Mouse (Mus musculus) A20 (cell line): ENCODE data around the gene Rims1.
A peak's percentile ranks its signal among the peaks of the same experiment; 100 is the strongest.

Experiments
- DNase-seq: peaks from one replicate; pipeline ENCODE4 v3.0.0-alpha.2; 2011; ENCODE audit warnings: low read depth, low spot score

Gene Rims1

GRCm38 (mm10) chr1:22377062-22377461 is 428.7 kb downstream of the Rims1 start:
- DNase-seq: no peak

GRCm38 (mm10) chr1:22356209-22356608 is 449.6 kb downstream of the Rims1 start:
- no peak for DNase-seq

DNA sequence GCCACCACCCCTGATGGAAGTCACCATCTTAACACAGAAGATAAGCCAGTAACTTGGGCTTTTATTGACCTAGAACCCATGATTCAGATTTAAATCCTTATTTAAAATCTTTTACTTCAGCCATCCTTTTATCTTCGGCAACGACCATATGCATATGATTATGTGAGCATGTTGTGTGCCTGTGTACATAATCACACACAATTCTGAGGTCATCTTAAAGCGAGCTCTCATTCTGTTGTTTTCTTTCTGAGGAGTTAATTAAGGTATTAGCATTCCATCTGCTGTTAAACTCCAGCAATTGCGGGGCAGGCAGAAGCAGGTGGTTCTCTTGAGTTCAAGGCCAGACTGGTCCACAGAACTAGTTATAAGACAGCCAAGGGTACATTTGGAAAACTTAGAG is 452.1 kb downstream of the Rims1 start:
- DNase-seq: no peak

DNA sequence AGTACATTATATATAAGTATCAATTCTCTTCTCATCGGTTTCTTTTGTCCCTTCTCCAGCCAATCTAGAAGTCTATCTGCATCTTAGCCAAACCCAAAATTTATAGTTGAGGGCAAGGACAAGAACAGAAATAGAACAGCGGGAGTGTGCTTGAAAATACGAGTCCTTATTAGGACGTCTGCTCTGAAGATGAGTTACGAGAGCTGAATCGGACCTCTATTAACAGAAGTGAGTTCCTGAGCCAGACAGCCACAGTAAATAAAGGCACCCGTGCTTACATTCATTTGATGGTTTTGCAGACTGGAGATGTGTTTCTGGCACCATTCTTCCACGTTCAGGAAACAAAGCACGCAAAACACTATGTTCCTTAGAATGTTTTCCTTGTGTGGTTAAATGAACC is 466.9 kb downstream of the Rims1 start:
- no peak for DNase-seq

GRCm38 (mm10) chr1:22320941-22321676 is 484.7 kb downstream of the Rims1 start:
- no peak for DNase-seq

GRCm38 (mm10) chr1:22315537-22315936 is 490.3 kb downstream of the Rims1 start:
- no peak for DNase-seq

- DNase-seq: no peak
Measured at GRCm38 (mm10) chr1:22311471-22311870, 494.3 kb downstream of the Rims1 start.

GRCm38 (mm10) chr1:22306519-22306918 is 499.3 kb downstream of the Rims1 start:
- no peak for DNase-seq

GRCm38 (mm10) chr1:22305932-22306331 is 499.9 kb downstream of the Rims1 start:
- no peak for DNase-seq

GRCm38 (mm10) chr1:22293953-22294352 is 511.8 kb downstream of the Rims1 start:
- DNase-seq: no peak

DNA sequence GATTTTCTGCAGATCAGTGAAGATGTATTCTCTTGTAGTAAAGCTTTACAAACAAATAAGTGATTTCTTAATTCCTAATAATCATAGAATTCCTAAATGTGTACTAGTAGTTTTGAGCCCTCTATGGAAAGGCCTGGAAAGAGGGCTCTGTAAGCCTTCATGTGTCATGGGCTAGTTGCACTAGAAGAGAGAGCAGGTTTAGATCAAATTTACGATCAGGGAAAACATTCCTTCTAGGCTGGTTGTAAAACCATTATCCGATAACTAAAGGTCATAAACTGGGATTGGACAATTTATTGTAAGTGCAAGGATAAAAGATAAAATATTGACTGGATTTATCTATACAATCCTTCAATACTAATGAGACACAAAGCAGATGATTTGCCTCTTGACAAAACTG is 512.5 kb downstream of the Rims1 start:
- DNase-seq: no peak

DNA sequence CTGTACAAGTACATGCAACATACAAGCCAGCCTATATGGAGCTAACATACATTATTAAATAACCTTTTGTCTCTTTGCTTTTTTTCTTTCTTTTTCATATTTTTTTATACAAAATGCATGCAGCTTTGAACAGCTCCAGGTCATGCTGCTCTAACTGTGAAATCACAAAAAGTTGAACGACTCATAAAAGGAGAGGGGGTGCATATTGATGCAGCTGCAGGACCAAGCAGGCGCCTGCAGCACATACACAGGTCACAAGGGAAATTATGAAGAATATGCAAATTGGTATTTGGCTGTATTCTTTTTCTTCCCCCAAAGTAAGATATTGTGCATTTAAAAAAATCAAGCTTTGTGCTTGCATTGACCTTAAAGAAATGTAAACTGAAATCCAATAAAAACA is 519.0 kb downstream of the Rims1 start:
- no peak for DNase-seq

- peak; percentile 2 for DNase-seq
Measured at GRCm38 (mm10) chr1:22279954-22280353, 525.8 kb downstream of the Rims1 start.

- DNase-seq: no peak
Measured at GRCm38 (mm10) chr1:22274081-22274480, 531.7 kb downstream of the Rims1 start.

DNA sequence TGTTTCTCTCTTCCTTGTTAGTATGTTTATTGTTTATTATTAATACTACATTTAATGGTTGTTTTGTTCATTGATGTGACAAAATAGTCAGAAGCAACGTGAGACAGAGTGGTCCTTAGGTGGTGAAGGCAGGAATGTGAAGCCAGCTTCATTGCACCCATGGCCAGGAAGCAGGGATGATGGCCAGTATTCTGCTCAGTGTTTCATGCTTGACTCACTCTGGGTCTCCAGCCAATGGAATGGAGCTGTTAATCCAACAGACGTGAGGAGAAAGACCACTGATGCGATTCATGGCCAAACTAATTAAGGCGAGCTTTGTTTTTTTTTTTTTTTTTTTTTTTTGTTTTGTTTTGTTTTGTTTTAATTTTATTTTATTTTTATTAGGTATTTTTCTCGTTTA is 535.7 kb downstream of the Rims1 start:
- DNase-seq: no peak

GRCm38 (mm10) chr1:22268581-22269359 is 537.0 kb downstream of the Rims1 start:
- DNase-seq: peak; percentile 63

DNA sequence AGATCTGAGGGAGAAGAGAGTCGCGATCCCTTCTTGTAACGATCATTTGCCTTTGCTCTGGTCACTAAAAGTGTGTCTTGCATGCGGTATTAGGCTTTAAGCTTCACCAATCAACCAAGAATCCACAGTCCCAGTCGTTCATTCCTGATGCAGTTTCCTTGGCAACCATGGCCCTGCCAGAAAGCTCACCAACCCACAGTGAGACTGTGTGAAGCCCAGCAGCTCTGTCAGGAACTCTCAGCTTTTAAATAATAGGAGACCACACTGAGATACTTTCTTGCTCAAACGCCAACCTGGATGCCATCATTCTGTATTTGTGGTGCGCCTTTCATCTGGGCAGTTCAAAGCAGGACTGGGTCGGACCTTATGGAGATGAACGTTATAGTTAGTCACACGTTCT is 539.3 kb downstream of the Rims1 start:
- DNase-seq: no peak

GRCm38 (mm10) chr1:22265528-22265927 is 540.3 kb downstream of the Rims1 start:
- no peak for DNase-seq

- DNase-seq: no peak
Measured at GRCm38 (mm10) chr1:22262169-22262950, 543.4 kb downstream of the Rims1 start.

- DNase-seq: no peak
Measured at GRCm38 (mm10) chr1:22261702-22262101, 544.1 kb downstream of the Rims1 start.

GRCm38 (mm10) chr1:22260291-22260690 is 545.5 kb downstream of the Rims1 start:
- no peak for DNase-seq

- DNase-seq: no peak
Measured at GRCm38 (mm10) chr1:22258356-22258755, 547.4 kb downstream of the Rims1 start.
